Mouse (Mus musculus) lung, postnatal 0 days (tissue): Measurements from ENCODE around the gene Rac2. TPM values are rescaled to one million over a fixed set of nuclear protein-coding genes. Genes with fewer than 3 reads are reported as not detected.

Experiments used
- ATAC-seq: fragments of 200-750 bp; cut with Nextera tagmentation; 2 replicates; pipeline ENCODE4 v1.8.0; 2017; ENCODE audit warnings: moderate library complexity
- DNase-seq: peaks from one replicate; pipeline ENCODE4 v3.0.0-alpha.2; 2016; ENCODE audit warnings: low spot score
- H3K27ac ChIP-seq: fragments of 300-500 bp; sonication (generic); 2 replicates; pipeline ENCODE4 v1.5.1; 2014; ENCODE audit warnings: antibody characterized with exemption, mild to moderate bottlenecking, low read length, mixed read lengths
- H3K27me3 ChIP-seq: fragments of 300-500 bp; sonication (generic); replicated peaks from 2 replicates; pipeline ENCODE4 v1.6.1; 2014; ENCODE audit warnings: low read length, mixed read lengths; ENCODE audit not compliant: insufficient read depth
- H3K36me3 ChIP-seq: fragments of 300-500 bp; sonication (generic); 2 replicates; pipeline ENCODE4 v1.6.1; 2014; ENCODE audit warnings: low read length, mixed read lengths; ENCODE audit not compliant: insufficient read depth
- H3K4me1 ChIP-seq: fragments of 300-500 bp; sonication (generic); 2 replicates; pipeline ENCODE4 v1.6.1; 2014; ENCODE audit warnings: antibody characterized with exemption, low read depth, low read length, mixed read lengths; ENCODE audit not compliant: insufficient read depth
- H3K4me2 ChIP-seq: fragments of 300-500 bp; sonication (generic); replicated peaks from 2 replicates; pipeline ENCODE4 v1.6.1; 2014; ENCODE audit warnings: low read depth, mild to moderate bottlenecking, low read length, moderate library complexity, mixed read lengths
- H3K4me3 ChIP-seq: fragments of 300-500 bp; sonication (generic); 2 replicates; pipeline ENCODE4 v1.5.1; 2014; ENCODE audit warnings: low read depth, low read length
- H3K9ac ChIP-seq: fragments of 300-500 bp; sonication (generic); replicated peaks from 2 replicates; pipeline ENCODE4 v1.6.1; 2014; ENCODE audit warnings: low read depth, mild to moderate bottlenecking
- H3K9me3 ChIP-seq: fragments of 300-500 bp; sonication (generic); 2 replicates; pipeline ENCODE4 v1.6.1; 2016; ENCODE audit warnings: low read length, mixed read lengths
- CTCF ChIP-seq: IDR thresholded peaks from 2 replicates; pipeline ENCODE4 v1.5.1; 2016; ENCODE audit warnings: antibody characterized with exemption, mild to moderate bottlenecking
- EP300 ChIP-seq: IDR thresholded peaks from 2 replicates; pipeline ENCODE4 v1.6.1; 2016; ENCODE audit warnings: antibody characterized with exemption, mild to moderate bottlenecking, control low read depth
- WGBS: fragments of 180-500 bp; shearing (Covaris S2); extraction: QIAGEN DNeasy Blood & Tissue Kit; methylation state at CpG from one replicate; pipeline ENCODE4 v1.1.7; 2014; 5-methylcytosine and 5-hydroxymethylcytosine counted together
- polyA plus RNA-seq: library from polyadenylated mRNA; unstranded; fragments of >200 nt; fragmentation: Nextera tagmentation; extraction: Ambion mirVana; gene quantifications from 2 replicates; pipeline ENCODE4 v1.2.1, GENCODE M21; 2015

The Rac2 gene
- polyA plus RNA-seq, 1 experiment from 2014 or later: 29.7 TPM

DNA sequence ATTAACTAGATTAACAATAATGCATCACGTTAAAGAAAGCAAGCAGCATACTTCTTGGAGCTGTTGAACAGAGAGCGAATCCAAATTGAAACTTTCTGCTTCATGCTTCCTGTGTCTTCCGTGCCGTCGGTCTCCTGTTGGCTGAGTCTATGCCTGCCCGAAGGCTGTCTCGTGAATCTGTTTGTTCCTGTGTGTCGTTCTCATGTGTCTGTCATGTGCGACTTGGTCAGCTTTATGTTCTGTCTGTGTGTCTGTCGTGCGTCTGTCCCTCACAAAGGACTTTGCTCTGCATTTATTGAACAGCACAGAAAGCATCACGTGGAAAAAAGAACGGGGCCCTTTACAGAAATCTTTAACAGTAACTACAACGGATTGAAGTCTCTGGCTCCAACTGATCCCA is 59.6 kb downstream of the Rac2 start:
- no peak overlapping the region for H3K4me3 ChIP-seq
- DNase-seq (no peak), ATAC-seq (no peak)
- no peak overlapping the region for H3K27ac ChIP-seq
- H3K9ac ChIP-seq: no peak overlapping the region
- H3K4me1 ChIP-seq: no peaks in the 10 kb centered on the region
- H3K9me3 ChIP-seq: no peaks in the 10 kb centered on the region
- no peaks in the 10 kb centered on the region for H3K36me3 ChIP-seq
- H3K27me3 ChIP-seq: no peaks in the 10 kb centered on the region
- WGBS: 78% methylated on average over 14 of the region's 14 CpGs
- TF ChIP-seq CTCF (no peak), EP300 (no peak)
- no peak overlapping the region for H3K4me2 ChIP-seq

DNA sequence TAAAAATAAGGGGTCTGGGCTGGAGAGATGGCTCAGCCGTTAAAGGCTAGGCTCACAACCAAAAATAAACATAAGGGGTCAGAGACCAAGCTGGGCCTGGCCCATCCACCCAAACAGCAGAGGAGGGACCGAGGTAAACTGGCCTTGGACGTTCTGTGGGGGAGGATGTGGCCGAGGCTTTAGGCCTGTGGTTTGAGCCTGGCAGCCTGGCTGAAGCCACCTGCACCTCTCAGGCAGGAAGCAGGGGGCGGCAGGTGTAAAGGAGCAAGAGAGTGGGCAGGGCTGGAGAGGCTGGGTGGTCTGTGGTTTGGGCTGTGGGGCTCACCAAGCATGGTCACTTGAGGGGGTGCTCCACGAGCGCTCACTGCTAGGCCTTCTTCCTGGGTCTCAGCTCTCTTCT is 60.6 kb downstream of the Rac2 start:
- H3K27ac ChIP-seq: no peak overlapping the region
- H3K4me1 ChIP-seq: no peaks in the 10 kb centered on the region
- no peaks in the 10 kb centered on the region for H3K27me3 ChIP-seq
- ATAC-seq (no peak), DNase-seq (no peak)
- H3K9me3 ChIP-seq: no peaks in the 10 kb centered on the region
- no peak overlapping the region for H3K4me2 ChIP-seq
- no peaks in the 10 kb centered on the region for H3K36me3 ChIP-seq
- H3K4me3 ChIP-seq: no peak overlapping the region
- no peak for TF ChIP-seq EP300
- no peak for TF ChIP-seq CTCF
- no peak overlapping the region for H3K9ac ChIP-seq
- WGBS: 63% methylated on average over 7 of the region's 7 CpGs

DNA sequence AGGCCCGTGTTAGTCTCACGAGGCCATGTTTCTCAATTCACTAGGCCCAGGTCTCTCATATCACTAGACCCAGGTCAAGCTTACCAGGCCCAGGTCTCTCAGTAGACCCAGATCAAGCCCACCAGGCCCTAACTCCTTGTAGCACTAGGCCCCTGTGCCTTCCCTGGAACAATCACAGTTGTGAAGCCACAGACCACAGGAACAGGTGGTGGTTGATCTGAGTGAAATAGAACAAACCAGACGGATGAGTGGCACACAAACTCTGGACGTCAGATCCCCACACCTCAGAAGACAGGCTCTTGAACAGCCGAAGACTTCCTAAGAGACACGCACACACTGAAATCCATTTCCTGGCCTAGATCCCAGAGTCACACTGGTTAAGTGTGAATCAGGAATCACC is 61.8 kb downstream of the Rac2 start:
- TF ChIP-seq CTCF (no peak), EP300 (no peak)
- H3K27me3 ChIP-seq: no peaks in the 10 kb centered on the region
- ATAC-seq: no peak
- WGBS: 77% methylated on average over 6 of the region's 6 CpGs
- no peak overlapping the region for H3K4me2 ChIP-seq
- no peak for DNase-seq
- no peaks in the 10 kb centered on the region for H3K9me3 ChIP-seq
- H3K36me3 ChIP-seq: no peaks in the 10 kb centered on the region
- H3K4me1 ChIP-seq: no peaks in the 10 kb centered on the region
- H3K9ac ChIP-seq: no peak overlapping the region
- H3K27ac ChIP-seq: no peak overlapping the region
- no peak overlapping the region for H3K4me3 ChIP-seq

DNA sequence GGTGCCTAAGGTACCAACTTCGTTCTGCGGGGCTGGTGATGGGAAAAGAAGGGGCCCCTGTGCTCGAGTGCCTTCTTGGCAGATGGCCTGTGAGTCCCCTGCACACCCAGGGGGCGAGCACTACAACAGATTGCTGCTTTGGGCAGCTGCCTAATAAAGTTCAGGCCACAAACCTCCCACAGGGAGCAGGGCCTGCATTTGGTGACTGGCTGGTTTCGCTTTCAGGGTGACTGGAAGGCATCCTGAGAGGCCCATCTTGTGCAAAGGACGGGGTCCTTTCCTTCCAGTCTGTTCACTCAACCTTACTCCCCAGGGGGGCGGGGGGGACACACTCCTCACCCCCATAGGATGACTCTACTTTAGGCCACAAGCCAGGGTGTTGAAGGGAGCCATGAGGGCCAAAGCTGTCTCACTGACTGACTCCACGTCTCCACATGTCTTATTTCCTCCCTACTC is 62.4 kb downstream of the Rac2 start:
- ATAC-seq: no peak

DNA sequence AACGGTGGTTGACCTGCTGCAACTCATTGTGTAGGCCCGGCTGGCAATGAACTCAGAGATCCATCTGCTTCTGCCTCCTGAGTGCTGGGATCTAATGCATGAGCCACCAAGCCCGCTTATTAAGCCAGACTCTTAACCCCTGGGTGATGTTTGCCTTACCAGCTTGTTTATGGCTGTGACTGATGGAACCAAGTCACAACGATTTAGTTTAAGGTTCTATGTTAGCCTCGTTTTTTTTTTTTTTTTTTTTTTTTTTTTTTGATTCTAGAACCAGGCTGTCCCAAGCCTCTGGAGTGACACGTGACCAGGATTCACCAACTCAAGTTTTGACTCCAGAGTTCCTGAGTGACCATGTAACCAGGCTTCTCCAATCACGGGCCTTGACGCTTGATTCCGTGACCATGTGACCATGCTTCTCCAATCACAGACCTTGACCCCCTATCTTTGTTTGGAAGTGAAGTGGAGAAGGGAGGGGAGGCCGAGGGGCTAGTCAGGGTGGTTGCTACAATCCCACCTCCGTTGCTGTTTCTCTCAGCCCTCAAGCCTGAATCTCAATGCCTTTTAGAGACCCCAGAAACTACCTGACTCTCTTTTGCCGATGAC is 63.2 kb downstream of the Rac2 start:
- no peak overlapping the region for H3K4me2 ChIP-seq
- H3K4me1 ChIP-seq: no peaks in the 10 kb centered on the region
- no peak overlapping the region for H3K27ac ChIP-seq
- DNase-seq (no peak), ATAC-seq (no peak; the same call in 1 of the 2 replicates)
- H3K4me3 ChIP-seq: no peak overlapping the region
- H3K27me3 ChIP-seq: no peaks in the 10 kb centered on the region
- H3K9me3 ChIP-seq: no peaks in the 10 kb centered on the region; the same call in 1 of the 2 replicates
- no peaks in the 10 kb centered on the region for H3K36me3 ChIP-seq
- no peak overlapping the region for H3K9ac ChIP-seq
- WGBS: 45% methylated on average over 12 of the region's 12 CpGs
- TF ChIP-seq CTCF (no peak), EP300 (no peak)

More for the DNA sequence above, 62.4 kb downstream of the Rac2 start:
- no peaks in the 10 kb centered on the region for H3K4me1 ChIP-seq
- no peak overlapping the region for H3K4me3 ChIP-seq
- no peak overlapping the region for H3K27ac ChIP-seq
- H3K4me2 ChIP-seq: no peak overlapping the region
- no peaks in the 10 kb centered on the region; the same call in 1 of the 2 replicates for H3K9me3 ChIP-seq
- no peaks in the 10 kb centered on the region for H3K27me3 ChIP-seq
- 53% methylated on average over 7 of the region's 8 CpGs for WGBS
- no peak for DNase-seq
- no peak overlapping the region for H3K9ac ChIP-seq
- no peaks in the 10 kb centered on the region for H3K36me3 ChIP-seq
- TF ChIP-seq EP300 (no peak), CTCF (no peak)

Other genes starting within 250 kb of the Rac2 start
- 7.8 and 8.7 TPM in 2 replicates for gene Csf2rb, start 247.0 kb downstream of the Rac2 start, polyA plus RNA-seq
- gene Tex33, start 176.9 kb downstream of the Rac2 start, polyA plus RNA-seq: not detected in 2 replicates
- gene Tst, start 166.9 kb downstream of the Rac2 start, polyA plus RNA-seq: 160 and 171 TPM in 2 replicates
- gene Mpst, start 166.4 kb downstream of the Rac2 start, polyA plus RNA-seq: 4.1 TPM in 2 replicates
- gene Kctd17, start 144.2 kb downstream of the Rac2 start, polyA plus RNA-seq: 23.4 and 27.4 TPM in 2 replicates
- gene Tmprss6, start 104.1 kb downstream of the Rac2 start, polyA plus RNA-seq: 0.20 and 0.23 TPM in 2 replicates
- gene Il2rb, start 77.5 kb downstream of the Rac2 start, polyA plus RNA-seq: 0.63 and 0.67 TPM in 2 replicates
- 19.1 and 21.5 TPM in 2 replicates for gene C1qtnf6, start 41.4 kb downstream of the Rac2 start, polyA plus RNA-seq
- gene Sstr3, start 28.1 kb downstream of the Rac2 start, polyA plus RNA-seq: 0.06 and 0.10 TPM in 2 replicates
- 14.5 and 16.1 TPM in 2 replicates for gene Cyth4, start 24.3 kb upstream of the Rac2 start, polyA plus RNA-seq
- gene Elfn2, start 146.0 kb upstream of the Rac2 start, polyA plus RNA-seq: 0.02 and 0.05 TPM in 2 replicates
- 47.8 and 52.9 TPM in 2 replicates for gene Mfng, start 200.7 kb upstream of the Rac2 start, polyA plus RNA-seq
- gene Card10, start 230.3 kb upstream of the Rac2 start, polyA plus RNA-seq: 7.5 and 8.3 TPM in 2 replicates